Mouse (Mus musculus): ENCODE results near the gene Igtp. TPM values are rescaled to one million over a fixed set of nuclear protein-coding genes. Genes with fewer than 3 reads are reported as not detected.

The Igtp gene
- polyA plus RNA-seq, 1 experiment, result 0.59 TPM

DNA sequence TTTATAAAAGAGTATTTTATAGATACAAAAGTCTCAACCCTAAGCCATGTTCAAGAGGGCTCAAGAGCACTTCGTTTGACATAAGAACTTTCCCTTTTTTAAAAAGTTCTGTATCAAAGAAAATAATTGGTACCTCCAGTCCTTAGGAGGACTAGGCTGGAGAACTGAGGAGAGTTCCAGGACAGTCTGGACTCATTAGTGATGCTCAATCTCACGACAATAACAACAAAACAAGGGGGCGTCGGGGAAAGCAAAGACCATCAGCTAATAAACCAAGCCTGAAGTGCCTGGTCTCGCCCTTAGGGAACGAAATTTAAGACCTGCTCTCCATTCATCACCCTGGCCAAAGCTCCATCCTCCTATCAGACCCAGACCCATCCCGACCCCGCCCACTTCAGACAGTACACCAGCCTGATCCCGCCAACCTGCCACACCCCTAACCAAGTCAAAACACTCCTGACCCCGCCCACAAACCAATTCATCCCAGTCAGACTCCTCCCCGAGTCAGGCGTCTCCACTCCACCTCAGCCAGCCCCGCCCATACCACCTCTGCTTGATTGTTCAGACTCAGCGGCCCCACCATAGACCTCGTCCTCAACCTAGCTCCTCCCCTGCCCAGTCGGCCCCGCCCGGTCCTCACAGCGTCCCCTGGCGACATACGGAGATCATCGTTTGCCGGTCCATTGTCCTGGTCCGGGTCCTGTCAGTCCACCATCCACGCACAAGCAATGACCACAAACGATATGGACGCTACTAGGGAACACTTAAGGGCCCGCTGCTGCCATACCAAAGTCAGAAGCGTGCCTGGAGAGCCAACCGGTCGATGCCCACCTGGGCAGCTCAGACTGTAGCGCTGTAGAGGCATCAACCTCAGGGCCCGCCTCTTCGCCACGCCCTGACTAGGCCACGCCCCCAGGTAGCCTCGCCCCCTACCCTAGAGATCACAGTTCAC is 39.8 kb downstream of the Igtp start:
- no peaks in the 10 kb centered on the region for H3K27me3 ChIP-seq (ENCODE audit: control insufficient read depth, insufficient read depth, low read length)
- H3K36me3 ChIP-seq (ENCODE audit: control insufficient read depth, insufficient read depth, low read length), result no peaks in the 10 kb centered on the region
- TF ChIP-seq CTCF (IDR thresholded peaks at IDR 0.05; ENCODE audit: control insufficient read depth, insufficient read depth, insufficient replicate concordance, low read depth, low read length) (peak; percentile 29; the same call in 1 of the 2 replicates), POLR2A (IDR thresholded peaks at IDR 0.05; ENCODE audit: control insufficient read depth, low read depth, low read length) (no peak)
- H3K4me1 ChIP-seq (ENCODE audit: control insufficient read depth, insufficient read depth, low read length), result peaks cover 8% of the 10 kb centered on the region
- peak overlapping the region; percentile 77 for H3K4me3 ChIP-seq (ENCODE audit: control insufficient read depth, low read depth, low read length)
- H3K27ac ChIP-seq (ENCODE audit: control insufficient read depth, insufficient read depth, low read depth, low read length), result no peak overlapping the region

DNA sequence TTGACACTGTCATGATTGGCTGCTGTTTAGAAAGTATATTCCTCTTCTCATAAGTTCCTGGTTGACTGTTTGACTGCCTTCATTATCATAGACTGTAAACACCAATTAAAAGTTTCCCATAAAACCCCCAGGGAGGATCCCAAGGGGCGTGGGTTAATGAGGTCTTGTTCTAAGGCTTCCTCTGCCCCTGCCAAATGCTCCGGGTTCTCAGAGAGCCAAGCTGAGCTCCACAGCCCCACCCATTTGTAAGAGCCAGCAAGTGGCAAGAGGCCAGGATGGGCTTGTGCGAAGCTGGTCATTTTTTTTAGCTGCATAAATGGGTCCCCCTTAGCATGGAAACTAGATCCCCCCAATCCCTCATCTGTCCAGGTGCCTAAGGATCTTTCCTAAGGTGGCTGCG is 47.9 kb downstream of the Igtp start:
- H3K36me3 ChIP-seq (ENCODE audit: control insufficient read depth, insufficient read depth, low read length), result no peaks in the 10 kb centered on the region
- no peaks in the 10 kb centered on the region for H3K4me1 ChIP-seq (ENCODE audit: control insufficient read depth, insufficient read depth, low read length)
- TF ChIP-seq CTCF (IDR thresholded peaks at IDR 0.05; ENCODE audit: control insufficient read depth, insufficient read depth, insufficient replicate concordance, low read depth, low read length), result no peak
- no peak for TF ChIP-seq POLR2A (IDR thresholded peaks at IDR 0.05; ENCODE audit: control insufficient read depth, low read depth, low read length)
- H3K27me3 ChIP-seq (ENCODE audit: control insufficient read depth, insufficient read depth, low read length), result no peaks in the 10 kb centered on the region
- H3K4me3 ChIP-seq (ENCODE audit: control insufficient read depth, low read depth, low read length), result no peak overlapping the region
- no peak overlapping the region for H3K27ac ChIP-seq (ENCODE audit: control insufficient read depth, insufficient read depth, low read depth, low read length)

DNA sequence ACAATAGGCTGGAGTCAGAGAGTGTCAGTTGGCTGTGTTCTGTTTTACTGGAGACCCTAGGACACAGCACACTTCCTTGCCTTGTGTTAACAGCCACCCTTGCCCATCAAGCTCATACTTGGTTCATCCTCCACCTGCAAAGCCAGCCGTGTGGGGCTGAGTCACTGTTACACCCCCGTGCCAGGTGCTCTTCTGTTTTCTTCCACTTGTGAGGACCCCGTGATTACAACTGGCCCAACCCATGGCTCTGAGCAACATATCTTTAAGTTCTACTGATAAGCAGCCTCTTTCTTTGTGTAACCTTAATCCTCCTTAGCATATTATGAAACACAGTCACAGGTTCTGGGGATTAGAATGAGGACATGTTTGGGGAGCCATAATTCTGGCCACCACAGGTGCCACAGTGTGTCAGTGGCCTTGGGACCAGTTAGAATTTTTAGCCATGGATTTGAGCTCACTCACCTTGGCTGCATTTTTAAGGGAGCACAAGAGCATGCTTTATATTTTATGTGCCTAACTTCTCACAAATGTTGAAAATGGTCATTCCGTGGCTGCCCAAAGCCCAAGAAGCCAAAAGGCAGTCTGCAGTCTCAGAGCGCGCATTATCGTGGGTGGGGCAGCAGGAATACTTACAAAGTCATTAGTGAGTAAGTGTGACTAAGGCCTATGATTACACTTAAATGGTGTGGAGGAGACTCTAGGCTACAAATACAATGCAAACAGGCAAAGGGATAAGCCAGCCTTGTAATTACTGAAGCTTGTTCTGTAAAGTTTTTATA is 50.0 kb downstream of the Igtp start:
- TF ChIP-seq CTCF (IDR thresholded peaks at IDR 0.05; ENCODE audit: control insufficient read depth, insufficient read depth, insufficient replicate concordance, low read depth, low read length) (no peak), POLR2A (IDR thresholded peaks at IDR 0.05; ENCODE audit: control insufficient read depth, low read depth, low read length) (no peak)
- H3K36me3 ChIP-seq (ENCODE audit: control insufficient read depth, insufficient read depth, low read length), result no peaks in the 10 kb centered on the region
- H3K4me1 ChIP-seq (ENCODE audit: control insufficient read depth, insufficient read depth, low read length), result no peaks in the 10 kb centered on the region
- H3K4me3 ChIP-seq (ENCODE audit: control insufficient read depth, low read depth, low read length), result no peak overlapping the region
- no peaks in the 10 kb centered on the region for H3K27me3 ChIP-seq (ENCODE audit: control insufficient read depth, insufficient read depth, low read length)
- no peak overlapping the region for H3K27ac ChIP-seq (ENCODE audit: control insufficient read depth, insufficient read depth, low read depth, low read length)

DNA sequence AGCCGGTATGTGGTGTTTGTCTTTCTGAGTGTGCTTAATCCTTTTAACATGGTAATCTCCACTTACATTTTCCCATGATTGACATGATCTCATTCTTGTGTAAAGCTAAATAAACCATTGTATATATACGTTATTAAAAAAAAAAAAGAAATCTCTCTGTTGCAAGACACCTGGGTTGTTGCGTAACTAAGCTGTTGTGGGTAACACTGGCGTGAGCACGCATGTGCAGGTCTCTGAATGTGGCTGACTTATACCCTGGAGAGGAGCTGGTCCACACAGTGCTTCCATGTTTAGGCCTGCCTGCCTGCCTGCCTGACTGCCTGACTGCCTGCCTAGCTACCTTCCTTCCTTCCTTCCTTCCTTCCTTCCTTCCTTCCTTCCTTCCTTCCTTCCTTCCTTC is 51.2 kb downstream of the Igtp start:
- H3K4me3 ChIP-seq (ENCODE audit: control insufficient read depth, low read depth, low read length), result no peak overlapping the region
- H3K27me3 ChIP-seq (ENCODE audit: control insufficient read depth, insufficient read depth, low read length), result no peaks in the 10 kb centered on the region
- no peak overlapping the region for H3K27ac ChIP-seq (ENCODE audit: control insufficient read depth, insufficient read depth, low read depth, low read length)
- TF ChIP-seq POLR2A (IDR thresholded peaks at IDR 0.05; ENCODE audit: control insufficient read depth, low read depth, low read length), result no peak
- no peak for TF ChIP-seq CTCF (IDR thresholded peaks at IDR 0.05; ENCODE audit: control insufficient read depth, insufficient read depth, insufficient replicate concordance, low read depth, low read length)
- no peaks in the 10 kb centered on the region for H3K4me1 ChIP-seq (ENCODE audit: control insufficient read depth, insufficient read depth, low read length)
- H3K36me3 ChIP-seq (ENCODE audit: control insufficient read depth, insufficient read depth, low read length), result no peaks in the 10 kb centered on the region

DNA sequence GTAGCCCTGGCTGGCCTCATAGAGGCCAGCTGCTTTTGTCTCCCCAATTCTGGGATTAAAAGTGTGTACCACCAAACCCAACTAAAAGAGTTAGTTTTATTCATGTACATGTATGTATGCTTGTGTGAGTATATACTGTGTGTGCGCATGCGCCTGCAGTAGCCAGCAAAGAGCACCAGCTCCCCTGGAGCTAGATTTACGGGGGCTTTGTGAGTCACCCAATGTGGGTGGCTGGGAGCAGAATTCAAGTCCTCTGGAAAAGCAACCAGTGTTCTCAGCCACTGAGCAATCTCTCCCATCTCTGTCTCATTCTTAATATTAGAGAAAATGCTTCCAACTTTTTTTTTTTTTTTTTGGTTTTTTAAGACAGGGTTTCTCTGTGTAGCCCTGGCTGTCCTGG is 55.1 kb downstream of the Igtp start:
- Histone ChIP-seq H3K4me3 (ENCODE audit: control insufficient read depth, low read depth, low read length) (no peak overlapping the region), H3K4me1 (ENCODE audit: control insufficient read depth, insufficient read depth, low read length) (no peaks in the 10 kb centered on the region), H3K27me3 (ENCODE audit: control insufficient read depth, insufficient read depth, low read length) (no peaks in the 10 kb centered on the region), H3K27ac (ENCODE audit: control insufficient read depth, insufficient read depth, low read depth, low read length) (no peak overlapping the region), H3K36me3 (ENCODE audit: control insufficient read depth, insufficient read depth, low read length) (no peaks in the 10 kb centered on the region)
- no peak for TF ChIP-seq POLR2A (IDR thresholded peaks at IDR 0.05; ENCODE audit: control insufficient read depth, low read depth, low read length)
- TF ChIP-seq CTCF (IDR thresholded peaks at IDR 0.05; ENCODE audit: control insufficient read depth, insufficient read depth, insufficient replicate concordance, low read depth, low read length), result no peak

Other genes starting within 250 kb of the Igtp start
- gene Larp1, start 190.5 kb upstream of the Igtp start, polyA plus RNA-seq (2012; rRNA removed), result 123 and 129 TPM in 2 replicates
- 1.5 TPM in 2 replicates for gene Gm12248, start 106.4 kb upstream of the Igtp start, polyA plus RNA-seq (2012; rRNA removed)
- gene Cnot8, start 95.4 kb upstream of the Igtp start, polyA plus RNA-seq (2012; rRNA removed), result 17.6 and 22.8 TPM in 2 replicates
- gene Gemin5, start 31.0 kb upstream of the Igtp start, polyA plus RNA-seq (2012; rRNA removed), result 27.8 and 36.4 TPM in 2 replicates
- gene Mrpl22, start 27.9 kb upstream of the Igtp start, polyA plus RNA-seq (2012; rRNA removed), result 39.4 and 43.3 TPM in 2 replicates
- gene Irgm2, start 62 bp downstream of the Igtp start, polyA plus RNA-seq (2012; rRNA removed), result 0.48 and 0.79 TPM in 2 replicates
- 0.13 and 0.75 TPM in 2 replicates for gene 4930438A08Rik, start 75.2 kb downstream of the Igtp start, polyA plus RNA-seq (2012; rRNA removed)
- gene Zfp692, start 107.5 kb downstream of the Igtp start, polyA plus RNA-seq (2012; rRNA removed), result 11.2 and 14.0 TPM in 2 replicates
- gene Zfp672, start 130.8 kb downstream of the Igtp start, polyA plus RNA-seq (2012; rRNA removed), result 43.7 and 48.9 TPM in 2 replicates
- gene Sh3bp5l, start 131.2 kb downstream of the Igtp start, polyA plus RNA-seq (2012; rRNA removed), result 8.6 and 9.5 TPM in 2 replicates
- 4.0 and 4.3 TPM in 2 replicates for gene Lypd8, start 179.5 kb downstream of the Igtp start, polyA plus RNA-seq (2012; rRNA removed)
- gene 1810065E05Rik, start 221.6 kb downstream of the Igtp start, polyA plus RNA-seq (2012; rRNA removed), result 0.81 and 4.0 TPM in 2 replicates
- not detected in 2 replicates for gene Gm12253, start 233.0 kb downstream of the Igtp start, polyA plus RNA-seq (2012; rRNA removed)

All from testis, adult 2 months (tissue).